Mouse (Mus musculus) forebrain, embryonic 14.5 days (tissue): ENCODE results near the gene Plxnd1. TPM values are rescaled to one million over a fixed set of nuclear protein-coding genes. Genes with fewer than 3 reads are reported as not detected.

Source experiments
- ATAC-seq: fragments of 200-750 bp; cut with Nextera tagmentation; 2 replicates; pipeline ENCODE4 v1.8.0; 2017; ENCODE audit warnings: mild to moderate bottlenecking, moderate library complexity
- DNase-seq: peaks from one replicate; pipeline ENCODE4 v3.0.0-alpha.2; 2015; ENCODE audit warnings: low spot score
- H3K27ac ChIP-seq: fragments of 300-500 bp; sonication (generic); 2 replicates; pipeline ENCODE4 v1.5.1; 2014; ENCODE audit warnings: low read depth, mild to moderate bottlenecking, control low read depth, low read length, moderate library complexity
- H3K27me3 ChIP-seq: fragments of 300-500 bp; sonication (generic); replicated peaks from 2 replicates; pipeline ENCODE4 v1.6.1; 2014; ENCODE audit warnings: low read length, control low read depth, mixed read lengths; ENCODE audit not compliant: control insufficient read depth, insufficient read depth
- H3K36me3 ChIP-seq: fragments of 300-500 bp; sonication (generic); 2 replicates; pipeline ENCODE4 v1.6.1; 2014; ENCODE audit warnings: low read length, control low read depth; ENCODE audit not compliant: control insufficient read depth, insufficient read depth
- H3K4me1 ChIP-seq: fragments of 300-500 bp; sonication (generic); 2 replicates; pipeline ENCODE4 v1.6.1; 2014; ENCODE audit warnings: antibody characterized with exemption, low read length, control low read depth; ENCODE audit not compliant: control insufficient read depth, insufficient read depth
- H3K4me2 ChIP-seq: fragments of 300-500 bp; sonication (generic); 2 replicates; pipeline ENCODE4 v1.6.1; 2014; ENCODE audit warnings: mild to moderate bottlenecking, control low read depth, low read length
- H3K4me3 ChIP-seq: fragments of 300-500 bp; sonication (generic); 2 replicates; pipeline ENCODE4 v1.5.1; 2014; ENCODE audit warnings: low read depth, low read length, control low read depth
- H3K9ac ChIP-seq: fragments of 300-500 bp; sonication (generic); 2 replicates; pipeline ENCODE4 v1.6.1; 2014; ENCODE audit warnings: mild to moderate bottlenecking, low read length, control low read depth, moderate library complexity
- H3K9me3 ChIP-seq: fragments of 300-500 bp; sonication (generic); replicated peaks from 2 replicates; pipeline ENCODE4 v1.6.1; 2016; ENCODE audit warnings: low read length, control low read depth, mixed read lengths; ENCODE audit not compliant: control insufficient read depth
- whole genome bisulfite sequencing: fragments of 180-500 bp; shearing (Covaris S2); extraction: QIAGEN DNeasy Blood & Tissue Kit; methylation state at CpG from one replicate; pipeline ENCODE4 v1.1.7; 2014; 5-methylcytosine and 5-hydroxymethylcytosine counted together
- polyA plus RNA-seq: library from polyadenylated mRNA; unstranded; fragments of >200 nt; fragmentation: Nextera tagmentation; extraction: Ambion mirVana; gene quantifications from 2 replicates; pipeline ENCODE4 v1.2.1, GENCODE M21; 2014

Plxnd1 gene
- polyA plus RNA-seq, 1 experiment from 2014 or later, result 19.6 TPM

DNA sequence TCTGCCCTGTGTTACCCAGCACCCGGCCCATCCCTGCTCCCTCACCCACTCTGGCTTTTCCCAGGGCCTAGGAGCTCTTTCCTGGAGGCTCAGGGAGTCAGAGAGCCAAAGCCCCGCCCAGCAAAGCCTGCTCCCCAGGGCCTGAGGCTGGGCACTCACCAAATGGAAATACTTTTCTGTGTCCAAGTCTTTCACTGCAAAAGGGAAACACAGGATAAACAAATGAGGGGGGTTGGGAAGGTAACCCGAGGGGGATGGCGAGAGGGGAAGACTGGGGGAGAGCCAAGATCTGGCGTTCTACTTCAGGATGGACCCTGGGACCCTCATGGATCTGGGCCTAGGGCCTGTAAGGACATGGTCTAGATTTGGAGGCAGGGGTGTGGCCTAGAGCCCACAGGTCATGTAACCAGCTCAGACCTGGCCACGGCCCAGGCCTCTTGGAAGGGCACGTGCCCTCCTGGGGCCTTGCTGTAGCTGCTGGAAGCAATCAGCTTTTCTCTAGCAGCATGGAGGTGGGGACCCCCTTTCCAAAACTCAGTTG, 35.6 kb downstream of the Plxnd1 start:
- Histone ChIP-seq H3K4me3 (no peak overlapping the region), H3K9me3 (no peaks in the 10 kb centered on the region), H3K4me1 (peaks cover 14% of the 10 kb centered on the region), H3K27me3 (no peaks in the 10 kb centered on the region), H3K4me2 (no peak overlapping the region), H3K27ac (no peak overlapping the region), H3K36me3 (no peaks in the 10 kb centered on the region), H3K9ac (no peak overlapping the region)
- WGBS, result 72% methylated on average over 7 of the region's 7 CpGs
- ATAC-seq (no peak), DNase-seq (no peak)

- no peak overlapping the region for H3K4me3 ChIP-seq
- DNase-seq (no peak), ATAC-seq (no peak)
- H3K4me2 ChIP-seq, result no peak overlapping the region
- H3K4me1 ChIP-seq, result peaks cover 14% of the 10 kb centered on the region
- 93% methylated on average over 9 of the region's 9 CpGs for WGBS
- no peaks in the 10 kb centered on the region for H3K27me3 ChIP-seq
- no peak overlapping the region for H3K9ac ChIP-seq
- no peak overlapping the region for H3K27ac ChIP-seq
- H3K9me3 ChIP-seq, result no peaks in the 10 kb centered on the region
- H3K36me3 ChIP-seq, result no peaks in the 10 kb centered on the region
These were observed 36.4 kb downstream of the Plxnd1 start for GRCm38 (mm10) chr6:115958445-115958844.

DNA sequence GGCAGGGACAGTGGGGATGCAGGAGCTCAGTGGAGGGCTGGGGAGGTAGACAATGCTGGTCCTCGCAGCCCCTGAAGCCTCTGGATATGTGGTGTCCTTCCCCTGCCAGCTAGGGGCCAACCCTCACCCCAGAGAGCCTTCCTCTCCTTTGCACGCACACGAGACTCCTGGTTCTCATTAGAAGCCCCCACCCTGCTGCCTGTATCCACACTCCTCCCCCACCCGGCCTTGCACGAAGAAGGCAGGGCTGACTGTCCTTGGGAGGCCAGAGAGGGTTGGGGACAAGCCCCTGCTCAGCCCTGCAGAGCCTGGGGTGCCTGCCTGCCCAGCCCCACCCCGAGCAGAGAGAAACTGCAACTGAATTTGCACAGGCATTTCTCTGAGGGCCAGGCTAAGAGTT, 37.1 kb downstream of the Plxnd1 start:
- H3K27ac ChIP-seq, result peak overlapping the region; percentile 62; the same call in 1 of the 2 replicates
- H3K9ac ChIP-seq, result no peak overlapping the region
- peaks cover 16% of the 10 kb centered on the region for H3K4me1 ChIP-seq
- no peak overlapping the region for H3K4me3 ChIP-seq
- no peaks in the 10 kb centered on the region for H3K36me3 ChIP-seq
- ATAC-seq (no peak), DNase-seq (no peak)
- no peaks in the 10 kb centered on the region for H3K27me3 ChIP-seq
- 41% methylated on average over 6 of the region's 6 CpGs for WGBS
- no peak overlapping the region for H3K4me2 ChIP-seq
- H3K9me3 ChIP-seq, result no peaks in the 10 kb centered on the region

DNA sequence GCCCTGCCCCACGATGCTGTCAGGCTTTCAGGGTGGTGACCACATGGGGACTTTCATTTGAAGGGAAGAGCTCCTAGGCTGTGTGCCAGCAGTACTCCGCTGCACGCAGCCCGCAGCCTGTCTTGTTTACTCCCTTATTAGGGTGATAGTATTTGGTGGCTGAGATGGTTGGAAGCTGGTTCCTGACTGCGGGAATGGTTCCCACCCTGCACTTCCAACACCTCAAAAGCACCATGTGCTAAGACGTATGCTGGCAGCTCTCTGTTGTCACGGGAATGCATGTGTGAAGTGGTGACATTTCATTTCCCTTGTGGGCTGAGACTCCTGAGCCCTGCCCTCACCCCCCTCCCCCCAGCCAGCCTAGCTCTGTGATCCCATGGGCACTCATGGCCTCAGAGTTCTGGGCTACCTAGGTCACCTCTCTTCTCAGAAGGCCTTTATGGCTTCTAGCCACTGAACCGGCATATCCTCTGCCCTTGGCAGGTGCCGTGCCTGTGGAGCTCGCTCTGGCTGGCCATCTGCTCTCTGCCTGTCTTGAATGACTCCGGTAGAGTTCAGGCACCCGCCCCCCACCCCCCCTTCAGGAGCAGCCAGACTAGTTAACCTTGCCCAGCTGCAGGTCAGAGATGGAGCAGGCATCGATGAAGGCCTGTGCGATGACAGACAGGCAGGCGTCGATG, 37.7 kb downstream of the Plxnd1 start:
- 41% methylated on average over 16 of the region's 16 CpGs for WGBS
- H3K27me3 ChIP-seq, result no peaks in the 10 kb centered on the region
- no peaks in the 10 kb centered on the region for H3K9me3 ChIP-seq
- peaks cover 16% of the 10 kb centered on the region for H3K4me1 ChIP-seq
- no peak overlapping the region for H3K9ac ChIP-seq
- DNase-seq (peak; percentile 79), ATAC-seq (peak; percentile 79)
- H3K4me3 ChIP-seq, result no peak overlapping the region
- no peaks in the 10 kb centered on the region for H3K36me3 ChIP-seq
- H3K27ac ChIP-seq, result peak overlapping the region; percentile 62
- no peak overlapping the region for H3K4me2 ChIP-seq

GRCm38 (mm10) chr6:115956418-115956921, 38.3 kb downstream of the Plxnd1 start:
- Histone ChIP-seq H3K9me3 (no peaks in the 10 kb centered on the region), H3K4me3 (no peak overlapping the region), H3K4me2 (no peak overlapping the region), H3K4me1 (peaks cover 16% of the 10 kb centered on the region), H3K27me3 (no peaks in the 10 kb centered on the region), H3K36me3 (no peaks in the 10 kb centered on the region), H3K27ac (peak overlapping the region; percentile 62), H3K9ac (no peak overlapping the region)
- WGBS, result 81% methylated on average over 13 of the region's 13 CpGs
- no peak for DNase-seq
- ATAC-seq, result 0 out of 2 replicates have a peak, but pooled peaks have one; percentile 15

GRCm38 (mm10) chr6:115955664-115956063, 39.1 kb downstream of the Plxnd1 start:
- no peaks in the 10 kb centered on the region for H3K9me3 ChIP-seq
- peaks cover 16% of the 10 kb centered on the region for H3K4me1 ChIP-seq
- H3K36me3 ChIP-seq, result no peaks in the 10 kb centered on the region
- H3K27ac ChIP-seq, result no peak overlapping the region
- WGBS, result 84% methylated on average over 11 of the region's 11 CpGs
- ATAC-seq, result no peak
- no peak overlapping the region for H3K4me3 ChIP-seq
- DNase-seq, result no peak
- no peak overlapping the region for H3K9ac ChIP-seq
- no peaks in the 10 kb centered on the region for H3K27me3 ChIP-seq
- H3K4me2 ChIP-seq, result no peak overlapping the region

- WGBS, result 89% methylated on average over 4 of the region's 4 CpGs
- Histone ChIP-seq H3K4me2 (no peak overlapping the region), H3K4me3 (no peak overlapping the region), H3K27me3 (no peaks in the 10 kb centered on the region), H3K9ac (no peak overlapping the region), H3K36me3 (no peaks in the 10 kb centered on the region), H3K9me3 (no peaks in the 10 kb centered on the region), H3K4me1 (peaks cover 16% of the 10 kb centered on the region), H3K27ac (no peak overlapping the region)
- DNase-seq (no peak), ATAC-seq (no peak)
These were observed 39.6 kb downstream of the Plxnd1 start for GRCm38 (mm10) chr6:115955169-115955568.

DNA sequence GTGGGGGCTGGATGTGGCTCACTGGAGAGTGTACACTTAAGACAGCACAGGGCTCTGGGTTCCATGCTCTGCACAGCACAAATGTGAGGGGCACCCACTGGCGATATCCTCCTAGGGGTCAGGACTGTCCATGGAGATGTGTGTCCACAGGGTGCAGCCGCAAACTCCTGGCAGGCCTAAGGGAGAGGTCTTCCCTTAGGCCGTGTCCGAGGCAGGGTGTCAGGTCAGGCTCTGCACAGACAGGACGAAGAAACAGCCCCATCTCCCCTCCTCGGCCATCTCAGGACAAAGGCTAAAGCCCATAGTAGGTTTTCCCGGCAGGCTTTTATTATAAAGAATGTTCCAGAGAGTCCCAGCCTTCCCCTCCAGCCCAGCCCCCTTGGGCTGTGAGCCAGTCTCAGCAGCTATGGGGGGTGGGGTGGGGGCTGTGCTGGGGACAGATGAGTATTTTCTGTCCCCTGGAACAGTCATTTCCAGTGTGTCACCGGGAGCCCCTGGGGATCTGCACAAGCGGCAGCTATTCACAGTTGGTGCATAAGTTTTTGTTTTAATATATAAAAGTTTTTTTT, 40.2 kb downstream of the Plxnd1 start:
- no peaks in the 10 kb centered on the region for H3K36me3 ChIP-seq
- H3K4me2 ChIP-seq, result no peak overlapping the region
- DNase-seq, result no peak
- H3K4me1 ChIP-seq, result peaks cover 16% of the 10 kb centered on the region
- H3K4me3 ChIP-seq, result no peak overlapping the region
- 69% methylated on average over 9 of the region's 9 CpGs for WGBS
- ATAC-seq, result no peak
- H3K27me3 ChIP-seq, result no peaks in the 10 kb centered on the region
- H3K9me3 ChIP-seq, result no peaks in the 10 kb centered on the region
- H3K9ac ChIP-seq, result no peak overlapping the region
- no peak overlapping the region for H3K27ac ChIP-seq

DNA sequence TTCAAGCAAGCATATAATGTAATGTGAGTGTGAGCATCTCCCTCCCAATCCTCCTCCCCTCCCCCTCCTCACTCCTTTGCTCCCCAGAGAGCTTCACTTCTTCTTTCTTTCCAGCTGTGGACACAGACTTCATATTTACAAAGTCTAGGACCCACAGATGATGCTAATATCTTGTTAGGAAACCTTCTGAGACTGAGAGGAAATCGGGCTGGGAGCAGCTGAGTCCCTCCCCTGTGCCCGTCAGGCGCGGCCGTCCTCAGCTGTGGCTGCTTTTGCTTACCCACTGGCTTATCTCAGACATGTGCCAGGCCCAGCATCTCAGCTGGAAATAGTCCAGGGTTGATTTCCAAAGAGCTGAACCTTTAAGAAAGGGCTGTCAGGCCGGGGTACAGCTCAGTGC, 48.4 kb downstream of the Plxnd1 start:
- Histone ChIP-seq H3K9ac (no peak overlapping the region), H3K36me3 (no peaks in the 10 kb centered on the region), H3K9me3 (no peaks in the 10 kb centered on the region), H3K4me3 (no peak overlapping the region), H3K27ac (no peak overlapping the region), H3K4me1 (no peaks in the 10 kb centered on the region), H3K4me2 (no peak overlapping the region), H3K27me3 (no peaks in the 10 kb centered on the region)
- 56% methylated on average over 6 of the region's 6 CpGs for WGBS
- DNase-seq (peak; percentile 48), ATAC-seq (no peak; the same call in 1 of the 2 replicates)
